Mouse (Mus musculus) heart, adult 2 months (tissue): ENCODE measurements around the gene Tmtc2.

Experiments
- CTCF ChIP-seq: fragments of 200-600 bp; IDR thresholded peaks from 2 replicates; pipeline ENCODE4 v1.8.1; 2022; ENCODE audit warnings: antibody characterized with exemption, mild to moderate bottlenecking, moderate library complexity
- EP300 ChIP-seq: fragments of 200-500 bp; IDR thresholded peaks from 2 replicates; pipeline ENCODE4 v1.6.1; 2011; ENCODE audit warnings: low read depth, low read length, control low read depth; ENCODE audit not compliant: insufficient read depth

DNA sequence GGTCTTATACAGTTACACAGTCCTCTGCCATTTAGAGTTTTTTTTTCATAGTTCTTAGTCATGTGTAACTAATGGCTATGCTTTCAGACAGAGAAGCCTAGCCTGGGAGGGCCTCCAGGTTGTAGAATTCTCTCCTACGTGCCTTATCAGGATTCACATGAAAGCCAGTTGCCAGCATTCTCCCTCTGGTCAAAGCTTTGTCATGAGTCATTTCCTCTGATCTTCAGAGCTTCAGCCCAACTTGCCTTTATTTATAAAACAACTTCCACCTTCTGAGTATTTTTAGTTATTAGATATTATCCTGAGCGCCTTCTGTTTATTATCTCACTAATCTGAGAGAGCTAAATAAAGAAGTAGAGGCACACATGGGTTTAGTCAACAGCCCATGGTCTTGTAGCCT is 5.1 kb upstream of the Tmtc2 start:
- TF ChIP-seq CTCF = no peak
- TF ChIP-seq EP300 = 0 out of 2 replicates have a peak, but pooled peaks have one; percentile 40
